Mouse (Mus musculus) c-Kit-positive CD71-positive TER-119-negative erythroid progenitor cells, embryonic 14.5 days (primary cell): ENCODE data around the gene Rbbp4.

ENCODE experiments used
- DNase-seq: peaks from one replicate; pipeline ENCODE4 v3.0.0-alpha.2; 2013; ENCODE audit warnings: low read depth

Rbbp4 gene

GRCm38 (mm10) chr4:129293702-129294101, 41.5 kb downstream of the Rbbp4 start:
- DNase-seq, result no peak

- no peak for DNase-seq
Observed at GRCm38 (mm10) chr4:129292831-129293230, 42.3 kb downstream of the Rbbp4 start.

DNA sequence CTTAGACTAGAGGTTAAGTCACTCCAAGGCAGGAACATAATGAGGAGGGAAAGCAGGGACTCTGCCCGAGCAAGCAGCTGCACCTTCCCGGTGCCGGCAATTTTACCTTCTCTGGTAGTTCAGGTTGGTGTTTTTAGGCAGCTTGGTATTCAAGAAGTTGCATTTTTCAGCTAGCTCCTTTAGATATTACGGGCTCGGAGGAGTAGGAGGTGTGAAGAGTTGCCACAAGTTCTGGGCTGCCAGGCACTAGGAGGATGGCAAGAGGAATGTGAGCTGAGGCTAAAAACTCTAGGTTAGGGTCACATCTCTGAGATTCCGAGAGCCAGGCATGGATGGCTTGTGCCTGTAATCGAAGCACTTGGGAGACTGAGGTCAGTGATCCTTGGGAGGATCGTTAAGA, 45.5 kb downstream of the Rbbp4 start:
- DNase-seq, result no peak

- no peak for DNase-seq
Observed at GRCm38 (mm10) chr4:129288067-129288466, 47.1 kb downstream of the Rbbp4 start.

DNA sequence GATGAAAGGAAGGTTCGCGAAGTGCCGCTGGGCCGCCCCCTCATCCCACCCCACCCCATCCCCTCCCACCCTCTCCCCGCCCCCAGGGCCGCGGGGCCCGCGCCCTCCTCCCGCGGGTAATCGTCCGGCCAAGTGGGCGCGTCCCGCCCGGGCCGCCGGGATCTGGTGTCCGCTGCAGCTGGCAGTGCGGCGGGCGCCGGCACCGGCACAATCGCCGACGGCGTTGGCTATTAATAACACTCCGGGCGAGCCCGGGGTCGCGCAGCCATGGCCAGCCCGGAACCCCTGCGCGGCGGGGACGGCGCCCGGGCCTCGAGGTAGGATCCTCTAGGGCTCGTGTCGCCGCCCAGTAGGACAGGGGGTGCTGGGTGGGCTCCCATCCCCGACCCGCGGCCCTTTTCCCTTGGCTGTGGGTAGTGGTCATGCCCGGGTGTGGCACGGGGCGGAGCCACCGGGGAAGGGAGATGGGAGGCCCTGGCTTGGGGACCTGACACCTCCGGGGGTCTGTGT, 47.6 kb downstream of the Rbbp4 start, which contains the start of gene Sync:
TSS of gene Sync (plus strand) at position 146 of the 510 bp plus-strand sequence.
- no peak for DNase-seq

- no peak for DNase-seq
Observed at GRCm38 (mm10) chr4:129286683-129287471, 48.3 kb downstream of the Rbbp4 start.

- no peak for DNase-seq
Observed at GRCm38 (mm10) chr4:129286001-129286682, 49.0 kb downstream of the Rbbp4 start.

DNA sequence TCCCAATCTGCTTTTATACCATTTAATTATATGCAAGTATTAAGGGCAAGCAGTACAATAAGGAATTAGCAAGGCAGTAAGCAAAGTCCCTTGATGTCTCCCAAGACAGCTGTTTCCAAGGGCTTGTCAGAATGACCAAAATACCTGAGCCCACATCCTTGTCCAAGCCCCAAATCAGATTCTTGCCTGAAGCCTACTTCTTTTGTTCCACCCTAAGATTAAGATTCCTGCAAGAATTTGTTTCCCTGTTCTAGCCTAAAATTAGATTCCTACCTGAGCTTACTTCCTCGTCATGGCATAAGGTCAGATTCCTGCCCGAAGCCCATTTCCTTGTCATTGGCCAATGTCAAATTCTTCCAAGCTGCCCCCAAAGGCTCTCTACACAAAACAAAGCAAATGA, 50.5 kb downstream of the Rbbp4 start:
- DNase-seq, result no peak

DNA sequence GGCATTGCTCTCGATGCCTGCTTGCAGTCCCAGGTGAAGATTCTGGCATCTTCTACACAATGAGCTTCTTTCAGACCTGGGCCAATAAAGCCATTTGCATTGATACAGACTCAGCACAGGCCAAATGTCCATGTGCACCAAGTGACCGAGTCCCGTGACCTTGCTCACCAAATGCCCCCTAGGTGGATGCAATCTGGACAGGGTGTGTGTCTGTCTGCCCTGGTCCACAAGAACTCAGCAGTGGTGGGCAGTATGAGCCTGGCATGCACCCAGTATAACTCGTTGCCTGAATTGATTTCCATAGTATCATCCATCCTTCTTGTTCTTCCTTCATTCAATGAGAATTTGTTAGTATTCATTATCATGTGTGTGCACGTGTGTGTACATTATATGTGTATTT, 51.9 kb downstream of the Rbbp4 start:
- DNase-seq, result no peak

DNA sequence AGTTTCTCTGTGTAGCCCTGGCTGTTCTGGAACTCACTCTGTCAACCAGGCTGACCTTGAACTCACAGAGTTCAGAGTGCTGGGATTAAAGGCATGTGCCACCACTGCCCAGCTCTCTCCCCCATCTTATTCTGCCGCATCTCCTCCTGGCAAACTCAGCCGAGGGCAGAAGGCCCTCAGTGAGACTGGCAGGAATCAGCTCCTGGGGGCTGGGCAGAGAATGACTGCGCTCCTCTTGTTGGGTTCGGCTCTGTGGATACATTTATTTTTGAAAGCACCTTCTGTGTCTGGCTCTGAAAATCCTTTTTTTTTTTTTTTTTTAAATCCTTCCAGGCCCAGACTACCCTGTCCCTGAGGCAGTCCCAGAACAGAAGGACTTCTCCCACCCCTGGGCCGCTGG, 52.4 kb downstream of the Rbbp4 start:
- no peak for DNase-seq

GRCm38 (mm10) chr4:129276453-129276865, 58.7 kb downstream of the Rbbp4 start:
- peak; percentile 95 for DNase-seq

GRCm38 (mm10) chr4:129272756-129273046, 62.5 kb downstream of the Rbbp4 start:
- DNase-seq, result no peak

- DNase-seq, result no peak
Observed at GRCm38 (mm10) chr4:129271991-129272755, 63.0 kb downstream of the Rbbp4 start.

GRCm38 (mm10) chr4:129268698-129269097, 66.5 kb downstream of the Rbbp4 start:
- DNase-seq, result no peak

DNA sequence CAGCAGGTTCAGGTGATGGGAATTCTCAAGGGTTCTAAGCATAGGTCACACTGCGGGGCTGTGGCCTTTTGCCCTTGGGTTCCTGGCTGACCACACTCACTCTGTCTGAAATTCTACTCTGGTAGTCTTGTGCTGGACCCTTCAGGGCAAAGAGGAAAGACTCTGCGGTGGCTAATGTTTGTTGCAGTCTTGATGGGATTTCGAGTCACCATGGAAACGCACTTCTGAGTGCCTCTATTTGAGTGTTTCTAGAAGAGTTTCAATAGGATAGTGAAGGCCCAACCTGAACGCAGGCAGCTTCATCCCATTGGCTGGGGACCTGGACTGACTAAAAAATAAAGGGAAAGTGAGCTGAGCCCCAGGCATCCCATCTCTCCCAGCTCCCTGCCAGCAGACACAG, 68.3 kb downstream of the Rbbp4 start:
- DNase-seq, result no peak

DNA sequence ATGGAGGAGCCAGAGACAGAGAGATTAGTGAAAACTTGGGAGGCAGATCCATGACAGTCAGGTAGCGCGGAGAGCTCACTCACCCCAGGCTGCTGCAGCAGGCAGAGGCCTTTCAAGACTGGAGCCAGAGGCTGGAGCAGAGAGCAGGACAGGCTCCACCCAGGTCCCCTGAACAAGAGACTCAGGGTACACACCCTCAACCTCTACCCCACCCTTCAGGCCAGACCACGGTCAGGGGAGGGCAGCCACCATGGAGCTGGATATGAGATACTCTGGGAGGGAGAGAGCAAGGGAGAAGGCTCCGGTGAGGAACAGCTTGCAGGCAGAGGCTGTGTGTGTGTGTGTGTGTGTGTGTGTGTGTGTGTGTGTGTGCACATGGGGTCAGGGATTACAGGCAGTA, 69.0 kb downstream of the Rbbp4 start:
- DNase-seq, result no peak

DNA sequence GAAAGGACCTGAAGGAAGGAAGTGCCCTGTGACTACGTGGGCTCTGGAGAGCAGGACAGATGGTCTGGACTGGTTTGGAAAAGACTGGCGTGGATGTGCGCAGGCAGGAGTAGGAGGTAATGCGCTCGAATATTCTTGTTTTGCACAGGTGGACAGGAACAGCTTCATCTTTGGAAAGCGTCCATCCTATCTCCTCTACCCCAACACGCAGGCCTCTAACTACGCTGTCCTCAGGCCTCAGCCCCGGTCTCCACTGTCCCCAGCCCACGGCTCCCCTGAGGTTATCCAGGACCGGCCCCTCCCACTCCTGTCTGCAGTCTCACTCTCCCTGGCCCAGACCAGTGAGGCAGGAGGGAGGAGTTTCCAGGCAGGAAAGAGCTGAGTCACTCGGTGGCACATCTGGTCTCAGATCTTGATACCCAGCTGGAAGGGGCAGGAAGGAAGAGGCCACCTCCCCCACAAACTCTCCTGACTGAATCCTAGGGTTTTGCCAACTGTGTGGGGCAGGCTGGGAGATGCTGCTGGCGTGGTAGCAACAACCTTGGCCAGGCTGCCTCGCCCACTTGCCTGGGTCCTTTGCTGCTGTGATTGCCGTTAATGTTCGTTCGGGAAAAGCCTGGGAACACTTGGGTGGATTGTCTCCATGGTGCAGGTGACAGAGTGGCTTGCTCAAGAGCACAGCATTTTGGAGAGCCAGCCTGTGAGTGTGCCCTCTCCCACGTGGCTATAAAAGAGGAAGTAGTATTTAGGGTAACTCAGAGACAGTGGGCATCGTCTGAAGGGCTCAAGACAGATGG, 71.7 kb downstream of the Rbbp4 start:
- peak; percentile 65 for DNase-seq

DNA sequence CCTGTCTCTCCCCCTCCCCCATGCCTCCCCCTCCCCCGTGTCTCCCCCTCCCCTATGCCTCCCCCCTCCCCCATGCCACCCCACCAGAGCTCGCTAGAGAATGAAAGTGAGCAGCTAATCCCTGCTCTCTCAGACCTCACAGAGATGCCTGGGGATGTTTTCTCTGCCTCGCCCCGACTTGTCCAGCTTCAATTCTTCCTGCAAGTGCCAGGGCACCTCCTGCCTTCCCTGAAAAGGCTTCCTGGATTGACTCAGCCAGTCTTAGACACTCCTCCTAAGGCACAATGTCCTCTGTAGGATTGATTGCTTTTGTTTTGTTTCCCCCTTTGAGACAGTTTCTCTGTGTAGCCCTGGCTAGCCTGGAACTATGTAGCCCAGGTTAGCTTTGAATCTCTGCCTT, 74.0 kb downstream of the Rbbp4 start, which contains the start of gene C77080:
TSS of gene C77080 (minus strand) at position 209 of the 400 bp plus-strand sequence.
- DNase-seq, result no peak

DNA sequence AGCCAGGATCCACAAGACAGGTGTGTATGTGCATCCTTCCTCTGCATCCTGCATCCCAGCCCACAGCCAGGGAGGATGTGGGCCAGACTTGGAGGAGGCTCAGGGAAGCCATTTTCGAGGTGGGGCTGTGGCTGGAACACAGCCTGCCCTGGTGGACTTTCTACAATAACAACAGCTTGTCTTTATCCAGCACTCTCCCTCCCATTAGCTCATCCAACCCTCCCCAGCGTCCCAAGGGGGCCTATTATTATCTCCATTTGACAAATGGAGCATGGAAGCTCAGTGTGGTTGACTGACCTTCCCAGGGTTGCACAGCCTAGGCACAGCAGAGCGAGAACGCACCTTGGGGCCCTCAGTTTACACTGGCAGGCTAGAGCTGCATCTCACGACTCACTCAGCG, 74.5 kb downstream of the Rbbp4 start:
- DNase-seq, result no peak

- no peak for DNase-seq
Observed at GRCm38 (mm10) chr4:129259101-129259500, 76.1 kb downstream of the Rbbp4 start.
